Mouse (Mus musculus) layer of hippocampus, adult 2 months (tissue): ENCODE measurements around the gene Il10. TPM values are rescaled to one million over a fixed set of nuclear protein-coding genes. Genes with fewer than 3 reads are reported as not detected.

ENCODE experiments used
- DNase-seq, 2 experiments: peaks; one replicate each; pipeline ENCODE4 v3.0.0; 2022; ENCODE audit warnings: low spot score in 2 of 2
- H3K27ac ChIP-seq: fragments of 200-600 bp; 2 replicates; pipeline ENCODE4 v1.8.1; 2022
- H3K4me3 ChIP-seq: fragments of 200-600 bp; 2 replicates; pipeline ENCODE4 v1.8.1; 2022; ENCODE audit warnings: mild to moderate bottlenecking
- CTCF ChIP-seq: fragments of 200-600 bp; conservative IDR thresholded peaks from 2 replicates; pipeline ENCODE4 v1.8.1; 2022; ENCODE audit warnings: antibody characterized with exemption, mild to moderate bottlenecking, moderate library complexity
- total RNA-seq, 2 experiments: library from RNA; stranded (reverse); gene quantifications; 2 replicates each; pipeline ENCODE4 v1.2.3; 2021

The Il10 gene
- total RNA-seq, 2 experiments from 2014 or later: not detected

DNA sequence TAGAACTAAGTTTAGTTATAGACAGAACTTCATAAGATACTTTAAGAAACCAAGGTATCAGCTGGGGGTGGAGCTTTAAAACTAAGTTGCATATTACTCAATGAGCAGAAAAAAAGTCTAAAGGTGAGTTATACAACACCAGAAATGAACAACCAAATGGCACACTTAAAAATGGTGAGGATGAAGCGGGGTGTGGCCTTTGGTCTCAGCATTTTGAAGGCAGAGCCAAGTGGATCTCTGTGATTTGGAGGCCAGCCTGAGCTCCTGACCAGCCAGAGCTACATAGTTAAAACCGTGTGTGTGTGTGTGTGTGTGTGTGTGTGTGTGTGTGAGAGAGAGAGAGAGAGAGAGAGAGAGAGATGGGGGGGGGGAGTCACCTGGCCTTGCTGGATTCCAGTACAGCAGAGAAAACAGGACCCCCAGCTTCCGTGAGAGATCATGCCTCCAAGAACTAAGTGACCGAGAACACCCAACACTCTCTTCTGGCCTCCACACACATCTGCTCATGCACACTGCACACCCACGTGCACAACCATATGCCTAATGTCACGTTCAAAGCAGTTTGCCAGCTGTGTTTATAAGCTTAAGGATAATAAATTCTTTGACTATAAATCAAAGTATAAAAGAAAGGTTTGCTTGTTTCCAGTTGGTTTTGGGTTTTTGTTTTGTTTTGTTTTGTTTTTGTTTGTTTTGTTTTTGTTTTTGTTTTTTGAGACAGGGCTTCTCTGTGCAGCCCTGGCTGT lies 28.6 kb downstream of the Il10 start:
- no peak for DNase-seq
- no peak for TF ChIP-seq CTCF
- Histone ChIP-seq H3K4me3 (no peak overlapping the region), H3K27ac (no peak overlapping the region)

DNA sequence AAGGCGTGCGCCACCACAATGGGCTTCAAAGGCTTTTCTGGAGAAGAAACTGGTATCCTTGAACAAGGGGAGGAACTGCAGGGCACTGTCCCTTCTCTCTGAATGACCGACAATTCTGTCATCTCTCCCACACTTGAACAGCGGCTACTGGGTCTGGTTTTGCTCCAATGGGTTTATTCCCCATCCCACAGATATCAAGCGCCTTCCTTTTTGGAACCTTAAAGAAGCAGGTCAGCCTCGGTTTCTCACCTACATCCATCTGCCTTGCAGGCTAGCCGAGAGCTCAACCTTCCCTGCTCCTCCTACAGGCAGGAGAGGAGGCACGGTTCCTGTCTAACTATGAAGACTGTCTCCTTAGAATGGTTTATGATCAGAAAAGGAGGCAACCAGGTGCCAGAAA lies 29.3 kb downstream of the Il10 start:
- H3K27ac ChIP-seq: no peak overlapping the region
- DNase-seq: no peak
- no peak for TF ChIP-seq CTCF
- no peak overlapping the region for H3K4me3 ChIP-seq

DNA sequence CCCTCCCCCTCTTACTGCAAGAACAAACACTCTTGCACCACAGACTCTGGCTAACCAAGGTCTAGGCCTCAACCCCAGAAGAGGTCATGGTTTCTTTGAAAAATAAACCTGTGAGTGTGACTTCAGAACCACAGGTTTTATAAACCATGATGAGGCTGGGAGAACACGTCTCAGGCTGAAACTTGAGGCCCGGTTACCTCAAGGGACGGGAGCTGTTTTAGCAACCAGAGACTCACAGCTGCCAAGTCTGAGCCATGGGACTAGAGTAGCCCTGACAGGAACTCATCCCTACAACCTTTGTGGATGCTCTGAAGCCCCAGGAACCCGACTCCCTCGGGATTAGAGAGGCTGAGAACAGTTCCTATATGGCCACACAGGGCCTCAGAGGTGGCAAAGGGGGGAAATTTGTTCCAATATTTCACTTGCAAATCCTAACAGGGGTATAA lies 29.7 kb downstream of the Il10 start:
- TF ChIP-seq CTCF: no peak
- DNase-seq: no peak
- Histone ChIP-seq H3K4me3 (no peak overlapping the region), H3K27ac (no peak overlapping the region)

DNA sequence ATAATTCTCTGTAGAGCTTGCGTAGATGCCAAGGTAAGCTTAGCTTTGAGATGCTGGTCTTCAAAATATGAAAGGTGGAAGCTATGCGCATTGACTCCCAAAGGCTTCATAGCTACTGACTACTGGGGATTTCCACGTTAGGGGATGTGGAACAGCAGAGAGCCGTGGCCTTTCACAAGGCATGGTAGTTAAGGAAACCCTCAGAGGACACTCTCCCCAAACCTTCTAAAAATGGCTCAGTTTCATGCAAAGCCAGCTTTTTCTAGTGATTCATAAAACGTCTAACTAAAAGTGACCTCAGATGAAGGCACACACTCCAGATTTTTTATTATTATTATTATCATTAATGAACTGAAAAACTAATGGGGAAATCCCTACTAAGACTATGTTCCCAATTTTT lies 30.4 kb downstream of the Il10 start:
- no peak for DNase-seq

DNA sequence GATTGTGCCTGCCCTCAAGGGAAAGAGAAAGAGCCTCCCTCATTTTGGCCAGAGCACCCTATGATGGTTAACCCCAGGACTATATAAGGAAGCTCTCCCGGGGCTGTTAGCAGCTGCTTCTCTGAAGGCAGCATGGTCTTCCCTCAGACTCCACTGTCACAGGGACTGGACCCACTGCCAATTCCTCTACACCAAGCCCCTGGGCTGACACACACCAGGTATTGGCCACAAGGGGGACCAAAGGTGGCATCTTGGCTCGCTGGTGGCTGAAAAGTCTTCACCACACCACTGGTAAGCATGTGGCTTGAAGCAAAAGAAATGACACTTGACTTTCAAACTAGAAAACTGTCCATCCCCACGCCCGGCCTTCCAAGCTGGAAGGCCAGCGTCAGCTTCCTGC lies 31.0 kb downstream of the Il10 start:
- no peak for DNase-seq
- Histone ChIP-seq H3K4me3 (no peak overlapping the region), H3K27ac (no peak overlapping the region)
- TF ChIP-seq CTCF: no peak

More for the DNA sequence above, 30.4 kb downstream of the Il10 start:
- no peak for TF ChIP-seq CTCF
- Histone ChIP-seq H3K27ac (no peak overlapping the region), H3K4me3 (no peak overlapping the region)

DNA sequence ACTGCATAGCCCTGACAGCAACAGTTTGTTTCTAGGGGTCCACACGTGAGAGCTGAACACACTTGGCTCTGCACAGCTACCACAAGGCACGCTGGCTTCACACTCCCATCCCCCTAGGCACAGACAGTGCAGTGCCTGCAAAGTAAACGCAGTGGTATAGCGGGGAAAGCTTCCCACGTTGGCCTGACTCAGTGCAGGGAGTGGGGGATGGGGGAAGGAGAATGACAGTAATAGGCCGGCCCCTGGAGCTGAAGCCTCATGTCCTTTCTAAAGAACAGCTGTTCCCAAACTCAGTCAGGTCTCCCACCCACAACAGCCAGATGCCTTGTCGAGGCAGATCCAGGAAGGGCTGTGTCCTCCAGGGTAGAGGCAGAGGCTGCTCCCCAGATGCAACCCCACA lies 31.4 kb downstream of the Il10 start:
- DNase-seq: no peak
- no peak for TF ChIP-seq CTCF
- Histone ChIP-seq H3K27ac (no peak overlapping the region), H3K4me3 (no peak overlapping the region)

DNA sequence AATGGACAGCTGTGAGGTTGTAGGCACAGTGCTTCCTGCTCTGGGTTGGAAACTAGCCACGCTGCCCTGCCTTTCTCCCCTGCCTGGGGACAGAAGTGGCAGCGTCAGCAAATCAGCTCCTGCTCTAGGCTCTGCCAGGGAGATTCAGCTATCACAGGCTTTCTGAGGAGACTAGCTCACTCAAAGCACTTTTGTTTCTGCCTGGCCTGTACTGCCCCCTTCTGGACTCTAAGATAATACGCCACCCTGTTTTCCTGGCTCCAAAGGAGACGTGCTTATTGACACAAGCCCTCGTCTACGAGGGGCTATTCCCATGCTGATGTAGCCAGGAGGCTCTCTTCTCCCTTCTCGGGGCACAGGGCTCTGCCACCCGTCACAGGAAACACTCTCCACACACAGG lies 33.6 kb downstream of the Il10 start:
- peak; percentile 70 to 83 for DNase-seq
- H3K4me3 ChIP-seq: no peak overlapping the region
- peak; percentile 92 for TF ChIP-seq CTCF
- peak overlapping the region; percentile 46; the same call in 1 of the 2 replicates for H3K27ac ChIP-seq

DNA sequence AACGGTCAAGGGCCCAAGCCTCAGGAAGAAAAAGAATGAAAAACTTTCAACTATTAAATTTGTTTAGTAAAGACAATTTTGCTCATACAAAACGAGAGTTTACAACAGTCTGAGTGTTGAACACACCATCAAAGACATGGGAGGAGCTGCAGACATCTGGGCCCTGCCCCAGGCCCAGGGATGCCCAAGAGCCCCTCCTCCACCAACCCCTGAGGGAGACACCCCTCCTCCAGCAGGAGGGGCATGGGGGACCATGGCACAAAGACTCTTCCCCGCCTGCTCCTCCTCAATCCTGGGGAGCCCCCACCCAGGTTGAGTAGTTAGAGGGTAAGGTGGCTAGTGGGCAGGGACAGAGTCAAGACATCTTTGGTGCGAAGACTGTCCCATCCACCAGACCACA lies 34.0 kb downstream of the Il10 start:
- no peak; the same call in 1 of the 2 replicates for TF ChIP-seq CTCF
- DNase-seq: no peak

DNA sequence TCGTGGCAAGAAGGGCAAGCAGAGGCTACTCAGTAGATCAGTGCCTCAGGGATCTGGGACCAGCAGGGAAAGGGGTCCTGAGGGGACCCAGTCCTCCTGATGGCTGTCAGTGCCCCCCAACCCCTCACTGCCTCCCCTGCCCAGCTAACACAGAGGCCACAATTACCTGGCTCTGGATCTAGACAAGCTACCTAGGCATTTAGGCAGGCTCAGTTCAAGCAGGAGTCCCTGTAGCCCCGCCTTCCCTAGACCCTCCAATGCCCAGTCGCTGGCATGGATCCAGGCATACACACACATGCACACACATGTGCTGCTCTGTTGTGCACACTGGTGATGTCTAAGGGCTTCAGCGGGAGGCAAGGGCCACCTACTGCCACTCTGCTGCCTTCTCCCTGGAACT lies 34.6 kb downstream of the Il10 start:
- H3K27ac ChIP-seq: peak overlapping the region; percentile 7; the same call in 1 of the 2 replicates
- no peak overlapping the region for H3K4me3 ChIP-seq
- no peak for TF ChIP-seq CTCF
- no peak for DNase-seq

More for the DNA sequence above, 34.0 kb downstream of the Il10 start:
- Histone ChIP-seq H3K4me3 (no peak overlapping the region), H3K27ac (no peak overlapping the region)

DNA sequence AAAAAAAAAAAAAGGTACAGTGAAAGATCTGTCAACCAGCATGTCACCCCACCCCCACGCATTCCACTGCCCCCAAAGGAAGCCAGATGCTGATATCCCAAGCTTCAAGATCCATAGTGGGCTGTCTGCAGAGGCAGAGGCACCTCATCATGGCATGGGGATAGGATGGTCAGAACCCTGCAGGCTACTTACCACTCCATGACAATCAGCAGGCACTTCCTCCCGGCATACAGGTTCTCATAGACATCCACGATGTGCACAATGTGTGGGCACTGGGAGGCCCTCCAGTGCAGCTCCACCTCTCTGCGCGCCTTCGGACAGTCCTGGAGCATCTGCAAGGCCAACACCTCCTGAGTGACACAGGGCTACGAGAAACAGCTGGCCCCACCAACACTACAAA lies 38.8 kb downstream of the Il10 start:
- peak in 1 of 2 experiments; percentile 7 for DNase-seq
- Histone ChIP-seq H3K27ac (no peak overlapping the region), H3K4me3 (no peak overlapping the region)
- no peak for TF ChIP-seq CTCF

DNA sequence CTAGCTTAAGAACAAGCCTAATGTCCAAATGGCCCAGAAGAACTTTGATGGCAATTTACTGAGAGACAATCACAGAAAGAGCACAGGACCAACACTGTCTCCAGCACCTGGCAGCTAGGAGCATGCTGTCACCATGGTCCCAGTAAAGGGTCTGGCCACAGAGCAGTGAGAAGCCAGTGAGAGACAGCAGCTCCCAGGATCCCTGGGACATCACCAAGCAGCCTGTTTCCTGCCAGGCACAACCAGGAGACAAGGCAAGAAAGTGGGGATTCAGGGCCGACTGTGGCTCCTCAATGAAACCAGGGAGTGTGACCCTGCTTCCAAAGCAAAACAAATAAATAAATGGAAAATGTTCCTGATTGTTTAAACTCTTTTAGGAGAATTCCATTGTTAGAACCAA lies 39.8 kb downstream of the Il10 start:
- Histone ChIP-seq H3K4me3 (no peak overlapping the region), H3K27ac (no peak overlapping the region)
- no peak for DNase-seq
- TF ChIP-seq CTCF: no peak

DNA sequence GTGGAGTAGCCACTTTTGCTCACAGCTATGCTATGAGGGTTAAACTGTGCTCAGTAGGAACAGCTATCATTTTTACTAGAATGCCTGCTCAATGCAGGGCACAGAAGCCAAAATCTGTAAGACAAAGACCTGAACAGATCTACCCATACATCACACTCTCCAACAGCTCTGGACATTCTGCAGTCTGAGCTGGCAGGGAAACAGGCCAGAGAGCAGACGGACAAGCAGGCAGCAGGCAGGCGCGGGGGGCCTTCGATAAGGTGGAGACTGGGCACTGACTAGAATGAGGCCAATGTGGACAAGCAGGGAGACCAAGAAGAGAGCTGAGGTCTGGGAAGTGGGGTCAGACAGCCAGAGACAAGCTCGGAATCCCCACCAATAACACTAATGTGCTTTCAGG lies 40.2 kb downstream of the Il10 start:
- DNase-seq: no peak
- Histone ChIP-seq H3K4me3 (no peak overlapping the region), H3K27ac (no peak overlapping the region)
- TF ChIP-seq CTCF: no peak

DNA sequence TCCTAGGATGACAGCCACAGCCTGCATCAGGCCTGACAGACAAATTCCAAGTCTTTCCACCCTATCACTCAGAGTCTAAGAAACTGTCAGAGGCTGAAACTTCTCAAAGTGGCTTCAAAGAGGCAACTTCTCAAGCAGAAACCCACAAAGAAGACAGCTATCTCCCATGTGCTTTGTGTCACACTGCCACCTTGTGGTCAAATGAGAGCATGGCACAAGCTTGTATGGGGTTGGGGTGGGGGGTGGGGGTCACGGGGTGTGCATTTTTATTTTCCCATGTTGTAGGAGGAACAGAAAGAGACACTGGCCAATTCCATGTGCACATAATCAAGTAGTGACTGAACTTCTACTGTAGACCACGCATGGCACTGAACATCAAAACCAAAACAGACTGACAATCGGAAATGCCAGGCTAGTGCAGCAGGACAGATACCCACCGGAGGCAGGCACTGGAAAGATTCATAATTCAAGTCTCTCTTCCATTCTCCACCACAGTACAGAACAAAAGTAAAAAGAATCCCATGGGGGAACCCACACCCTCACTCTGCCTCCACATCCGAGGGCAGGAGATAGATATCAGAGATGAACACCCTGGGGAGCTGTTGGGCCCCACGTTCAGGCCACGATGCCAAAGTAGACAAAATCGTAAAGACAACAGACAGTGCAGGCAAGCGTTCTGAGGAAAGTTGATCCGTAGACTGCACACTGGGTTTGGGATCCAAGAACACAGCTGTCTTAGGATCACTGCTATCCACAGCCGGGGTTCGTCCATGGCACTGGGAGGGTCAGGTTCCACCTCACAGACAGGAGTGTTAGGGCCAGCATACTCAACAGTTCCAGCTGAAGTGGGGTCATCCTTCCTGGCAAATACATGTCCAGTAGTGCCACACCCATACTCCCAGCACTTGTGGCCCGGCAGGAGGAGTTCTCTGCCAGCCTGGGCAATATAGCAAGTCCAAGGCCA lies 40.9 kb downstream of the Il10 start:
- no peak for DNase-seq
- Histone ChIP-seq H3K4me3 (no peak overlapping the region), H3K27ac (no peak overlapping the region)
- peak; percentile 83 for TF ChIP-seq CTCF
